8 mouse cellular contexts compared by ENCODE assay signal in genomic region chr12:113487693-113488092, GRCm38 (mm10). TPM values are rescaled to one million over a fixed set of nuclear protein-coding genes. Genes with fewer than 3 reads are reported as not detected.
DNase-seq lines count a peak whose midpoint lies in the region; ATAC-seq lines count a peak whose summit lies in the region.
"Not testable (repeated sequence)": the region's sequence is repeated elsewhere in the genome, so short reads cannot be mapped to it uniquely, and the experiment has no call there.

No protein-coding gene starts in this region.

- H3K9me3 ChIP-seq in midbrain, embryonic 11.5 days (ENCODE audit: control insufficient read depth, low read length): not testable (repeated sequence)

- H3K4me3 ChIP-seq in midbrain, embryonic 11.5 days (ENCODE audit: low read depth, low read length): not testable (repeated sequence)

- not testable (repeated sequence) for H3K36me3 ChIP-seq in midbrain, embryonic 11.5 days (ENCODE audit: control insufficient read depth, insufficient read depth, low read length)

- not testable (repeated sequence) for H3K4me1 ChIP-seq in midbrain, embryonic 11.5 days (ENCODE audit: control insufficient read depth, insufficient read depth, low read length)

- H3K27ac ChIP-seq in midbrain, embryonic 11.5 days (ENCODE audit: low read depth, low read length): not testable (repeated sequence)

- peak; percentile 74 for DNase-seq in ZHBTc4 (ENCODE audit: low read depth, low spot score)
- DNase-seq in cerebellum, postnatal 36 days: peak; percentile 26 to 52
- DNase-seq in kidney, adult 8-10 months: peak; percentile 35 to 76
- peak; percentile 37 to 57 for DNase-seq in left cerebral cortex, postnatal 25 days (ENCODE audit: low spot score in 2 of 2)
- DNase-seq in midbrain, embryonic 11.5 days (ENCODE audit: low spot score, missing footprints): not testable (repeated sequence)
- DNase-seq in spleen, adult 12 weeks (ENCODE audit: low spot score): peak; percentile 21
- peak; percentile 22 to 63 for DNase-seq in urinary bladder, postnatal 4 days (ENCODE audit: low spot score in 2 of 2)

- not testable (repeated sequence) for H3K4me2 ChIP-seq in midbrain, embryonic 11.5 days

- intact Hi-C loops in left cerebral cortex, postnatal 25 days (cut with DNase I): loop anchor here (5.0 kb wide), 1 partner anchor 265 kb away; no protein-coding TSS in a partner anchor

- ATAC-seq in granulocyte monocyte progenitor cell, adult 5-6 weeks (replicated peaks; ENCODE audit: poor library complexity, severe bottlenecking): peak; percentile 96
- ATAC-seq in midbrain, embryonic 11.5 days (ENCODE audit: low FRiP score): 0 out of 2 replicates have a peak, but pooled peaks have one; percentile 46

- not testable (repeated sequence) for H3K27me3 ChIP-seq in midbrain, embryonic 11.5 days (ENCODE audit: control insufficient read depth, insufficient read depth, low read length)

- not testable (repeated sequence) for H3K9ac ChIP-seq in midbrain, embryonic 11.5 days (ENCODE audit: low read length)

RNA-seq across cellular contexts. Expression of gene Adam6b, which starts 1.6 kb away (rescaled TPM):
- not detected in 2 replicates for total RNA-seq in granulocyte monocyte progenitor cell, adult 5-6 weeks (2014; fragmentation: Nextera tagmentation)
- not detected in 2 replicates for total RNA-seq in granulocyte monocyte progenitor cell, adult 5-6 weeks (2017)
- total RNA-seq in left cerebral cortex, postnatal 25 days (2021): not detected
- polyA plus RNA-seq in midbrain, embryonic 11.5 days (2014; fragmentation: Nextera tagmentation; extraction: Ambion mirVana): not detected in 2 replicates

RNA-seq across cellular contexts. Expression of gene Adam6a, which starts 56.0 kb away (rescaled TPM):
- total RNA-seq in granulocyte monocyte progenitor cell, adult 5-6 weeks (2014; fragmentation: Nextera tagmentation): not detected in 2 replicates
- total RNA-seq in granulocyte monocyte progenitor cell, adult 5-6 weeks (2017): not detected in 2 replicates
- total RNA-seq in left cerebral cortex, postnatal 25 days (2021): not detected
- polyA plus RNA-seq in midbrain, embryonic 11.5 days (2014; fragmentation: Nextera tagmentation; extraction: Ambion mirVana): not detected in 2 replicates
